Mouse (Mus musculus) embryonic facial prominence, embryonic 10.5 days (tissue): Measurements from ENCODE around the gene Gpr132. TPM values are rescaled to one million over a fixed set of nuclear protein-coding genes. Genes with fewer than 3 reads are reported as not detected.
A peak's percentile ranks its signal among the peaks of the same experiment; 100 is the strongest.

Source experiments
- DNase-seq: peaks from one replicate; pipeline ENCODE4 v3.0.0-alpha.2; 2017; ENCODE audit warnings: low spot score
- H3K27ac ChIP-seq: fragments of 300-500 bp; sonication (generic); replicated peaks from 2 replicates; pipeline ENCODE4 v1.5.1; 2016; ENCODE audit warnings: mild to moderate bottlenecking
- H3K27me3 ChIP-seq: fragments of 300-500 bp; sonication (generic); replicated peaks from 2 replicates; pipeline ENCODE4 v1.6.1; 2016; ENCODE audit warnings: low read depth, mild to moderate bottlenecking; ENCODE audit not compliant: poor library complexity, severe bottlenecking
- H3K36me3 ChIP-seq: fragments of 300-500 bp; sonication (generic); replicated peaks from 2 replicates; pipeline ENCODE4 v1.6.1; 2016; ENCODE audit warnings: mild to moderate bottlenecking, moderate library complexity
- H3K4me1 ChIP-seq: fragments of 300-500 bp; sonication (generic); 2 replicates; pipeline ENCODE4 v1.6.1; 2016
- H3K4me3 ChIP-seq: fragments of 300-500 bp; sonication (generic); 2 replicates; pipeline ENCODE4 v1.5.1; 2016; ENCODE audit warnings: mild to moderate bottlenecking, moderate library complexity
- H3K9me3 ChIP-seq: fragments of 300-500 bp; sonication (generic); 2 replicates; pipeline ENCODE4 v1.6.1; 2016; ENCODE audit warnings: mild to moderate bottlenecking
- WGBS: fragments of 180-500 bp; shearing (Covaris S2); methylation state at CpG from one replicate; pipeline ENCODE4 v1.1.7; 2016; 5-methylcytosine and 5-hydroxymethylcytosine counted together
- polyA plus RNA-seq: library from polyadenylated mRNA; unstranded; fragments of >200 nt; fragmentation: Nextera tagmentation; extraction: Ambion mirVana; gene quantifications from 2 replicates; pipeline ENCODE4 v1.2.1, GENCODE M21; 2016

Gene Gpr132
- polyA plus RNA-seq, 1 experiment from 2014 or later: 0.30 TPM

- H3K4me3 ChIP-seq: no peak overlapping the region
- no peak overlapping the region; the same call in 1 of the 2 replicates for H3K27ac ChIP-seq
- H3K4me1 ChIP-seq: peaks cover 52% of the 10 kb centered on the region
- DNase-seq: peak; percentile 91
- H3K9me3 ChIP-seq: no peaks in the 10 kb centered on the region
- peaks cover 98% of the 10 kb centered on the region for H3K27me3 ChIP-seq
- WGBS: 22% methylated on average over 16 of the region's 16 CpGs
- no peaks in the 10 kb centered on the region for H3K36me3 ChIP-seq
These were observed 7.4 kb upstream of the Gpr132 start for GRCm38 (mm10) chr12:112875225-112876013.

GRCm38 (mm10) chr12:112874199-112874598 is 6.2 kb upstream of the Gpr132 start:
- H3K36me3 ChIP-seq: no peaks in the 10 kb centered on the region
- peaks cover 64% of the 10 kb centered on the region for H3K4me1 ChIP-seq
- peak overlapping the region; percentile 57 for H3K27ac ChIP-seq
- H3K27me3 ChIP-seq: peaks cover 97% of the 10 kb centered on the region
- peak; percentile 49 for DNase-seq
- H3K4me3 ChIP-seq: peak overlapping the region; percentile 47
- no peaks in the 10 kb centered on the region for H3K9me3 ChIP-seq
- 13% methylated on average over 22 of the region's 22 CpGs for WGBS

GRCm38 (mm10) chr12:112873452-112874190 is 5.6 kb upstream of the Gpr132 start:
- DNase-seq: peak; percentile 78
- peaks cover 96% of the 10 kb centered on the region for H3K27me3 ChIP-seq
- H3K4me1 ChIP-seq: peaks cover 70% of the 10 kb centered on the region
- H3K36me3 ChIP-seq: no peaks in the 10 kb centered on the region
- peak overlapping the region; percentile 47 for H3K4me3 ChIP-seq
- H3K27ac ChIP-seq: peak overlapping the region; percentile 57
- 21% methylated on average over 18 of the region's 18 CpGs for WGBS
- H3K9me3 ChIP-seq: no peaks in the 10 kb centered on the region

GRCm38 (mm10) chr12:112872991-112873390 is 5.0 kb upstream of the Gpr132 start:
- peaks cover 94% of the 10 kb centered on the region for H3K27me3 ChIP-seq
- H3K36me3 ChIP-seq: no peaks in the 10 kb centered on the region
- H3K9me3 ChIP-seq: no peaks in the 10 kb centered on the region
- H3K4me3 ChIP-seq: no peak overlapping the region
- H3K27ac ChIP-seq: no peak overlapping the region
- DNase-seq: peak; percentile 8
- 87% methylated on average over 10 of the region's 10 CpGs for WGBS
- peaks cover 72% of the 10 kb centered on the region for H3K4me1 ChIP-seq

GRCm38 (mm10) chr12:112871272-112871671 is 3.2 kb upstream of the Gpr132 start:
- no peaks in the 10 kb centered on the region for H3K9me3 ChIP-seq
- 79% methylated on average over 2 of the region's 2 CpGs for WGBS
- no peaks in the 10 kb centered on the region for H3K36me3 ChIP-seq
- H3K27me3 ChIP-seq: peaks cover 78% of the 10 kb centered on the region
- H3K4me1 ChIP-seq: peaks cover 61% of the 10 kb centered on the region
- H3K27ac ChIP-seq: no peak overlapping the region
- no peak overlapping the region for H3K4me3 ChIP-seq
- DNase-seq: no peak

GRCm38 (mm10) chr12:112870775-112871174 is 2.7 kb upstream of the Gpr132 start:
- no peaks in the 10 kb centered on the region for H3K9me3 ChIP-seq
- H3K27ac ChIP-seq: peak overlapping the region; percentile 10; the same call in 1 of the 2 replicates
- H3K27me3 ChIP-seq: peaks cover 76% of the 10 kb centered on the region
- H3K36me3 ChIP-seq: no peaks in the 10 kb centered on the region
- WGBS: 41% methylated on average over 13 of the region's 13 CpGs
- peak; percentile 17 for DNase-seq
- peaks cover 56% of the 10 kb centered on the region for H3K4me1 ChIP-seq
- no peak overlapping the region for H3K4me3 ChIP-seq

- Histone ChIP-seq H3K27me3 (peaks cover 66% of the 10 kb centered on the region), H3K4me3 (no peak overlapping the region; the same call in 1 of the 2 replicates)
These were observed 1.8 kb upstream of the Gpr132 start for GRCm38 (mm10) chr12:112869783-112870204.

GRCm38 (mm10) chr12:112867106-112867674 is 838 bp downstream of the Gpr132 start:
- no peaks in the 10 kb centered on the region for H3K9me3 ChIP-seq
- H3K36me3 ChIP-seq: no peaks in the 10 kb centered on the region
- no peak overlapping the region for H3K4me3 ChIP-seq
- H3K27me3 ChIP-seq: peaks cover 42% of the 10 kb centered on the region
- 88% methylated on average over 7 of the region's 7 CpGs for WGBS
- peaks cover 38% of the 10 kb centered on the region for H3K4me1 ChIP-seq
- DNase-seq: no peak
- no peak overlapping the region for H3K27ac ChIP-seq

More at GRCm38 (mm10) chr12:112869783-112870204, 1.8 kb upstream of the Gpr132 start:
- peaks cover 51% of the 10 kb centered on the region for H3K4me1 ChIP-seq
- peak; percentile 48 for DNase-seq
- 25% methylated on average over 16 of the region's 16 CpGs for WGBS
- no peaks in the 10 kb centered on the region for H3K36me3 ChIP-seq
- H3K9me3 ChIP-seq: no peaks in the 10 kb centered on the region
- no peak overlapping the region for H3K27ac ChIP-seq

- Histone ChIP-seq H3K9me3 (no peaks in the 10 kb centered on the region), H3K27ac (no peak overlapping the region), H3K4me3 (no peak overlapping the region), H3K4me1 (peaks cover 43% of the 10 kb centered on the region), H3K36me3 (no peaks in the 10 kb centered on the region), H3K27me3 (peaks cover 36% of the 10 kb centered on the region)
- WGBS: 77% methylated on average over 8 of the region's 8 CpGs
- DNase-seq: no peak
These were observed 1.5 kb downstream of the Gpr132 start for GRCm38 (mm10) chr12:112866467-112867080.

- H3K4me3 ChIP-seq: no peak overlapping the region
- no peaks in the 10 kb centered on the region for H3K36me3 ChIP-seq
- WGBS: 81% methylated on average over 7 of the region's 7 CpGs
- no peak for DNase-seq
- no peaks in the 10 kb centered on the region for H3K9me3 ChIP-seq
- peaks cover 43% of the 10 kb centered on the region for H3K4me1 ChIP-seq
- no peak overlapping the region for H3K27ac ChIP-seq
- H3K27me3 ChIP-seq: peaks cover 20% of the 10 kb centered on the region
These were observed 3.2 kb downstream of the Gpr132 start for GRCm38 (mm10) chr12:112864804-112865203.

GRCm38 (mm10) chr12:112861911-112862321 is 6.1 kb downstream of the Gpr132 start:
- H3K36me3 ChIP-seq: no peaks in the 10 kb centered on the region
- WGBS: 63% methylated on average over 9 of the region's 9 CpGs
- no peak overlapping the region for H3K4me3 ChIP-seq
- no peak for DNase-seq
- H3K9me3 ChIP-seq: no peaks in the 10 kb centered on the region
- H3K27me3 ChIP-seq: peaks cover 5% of the 10 kb centered on the region; the same call in 1 of the 2 replicates
- H3K27ac ChIP-seq: peak overlapping the region; percentile 51; the same call in 1 of the 2 replicates
- peaks cover 22% of the 10 kb centered on the region for H3K4me1 ChIP-seq

- Histone ChIP-seq H3K27me3 (no peaks in the 10 kb centered on the region), H3K27ac (no peak overlapping the region), H3K4me1 (peaks cover 18% of the 10 kb centered on the region), H3K9me3 (no peaks in the 10 kb centered on the region), H3K4me3 (no peak overlapping the region), H3K36me3 (no peaks in the 10 kb centered on the region)
- 71% methylated on average over 7 of the region's 7 CpGs for WGBS
- DNase-seq: no peak
These were observed 7.3 kb downstream of the Gpr132 start for GRCm38 (mm10) chr12:112860765-112861164.
